Mouse (Mus musculus): ENCODE measurements around the gene Ttc41.

GRCm38 (mm10) chr10:86793509-86793951 is 87.9 kb downstream of the Ttc41 start:
- TF ChIP-seq FLI1 (IDR thresholded peaks at IDR 0.05; ENCODE audit: low read length), result no peak
- no peak for TF ChIP-seq GATA1 (IDR thresholded peaks at IDR 0.05; ENCODE audit: borderline replicate concordance, low read length)
